Mouse (Mus musculus) hindbrain, embryonic 11.5 days (tissue): ENCODE data around the gene Trappc11. TPM values are rescaled to one million over a fixed set of nuclear protein-coding genes. Genes with fewer than 3 reads are reported as not detected.

Experiments used
- ATAC-seq: fragments of 200-750 bp; cut with Nextera tagmentation; 2 replicates; pipeline ENCODE4 v1.8.0; 2017; ENCODE audit warnings: mild to moderate bottlenecking, moderate TSS enrichment, moderate library complexity; ENCODE audit not compliant: low FRiP score
- DNase-seq: peaks from one replicate; pipeline ENCODE4 v3.0.0-alpha.2; 2015; ENCODE audit warnings: low spot score
- H3K27ac ChIP-seq: fragments of 300-500 bp; sonication (generic); 2 replicates; pipeline ENCODE4 v1.5.1; 2014; ENCODE audit warnings: mild to moderate bottlenecking, low read depth, low read length
- H3K27me3 ChIP-seq: fragments of 300-500 bp; sonication (generic); 2 replicates; pipeline ENCODE4 v1.6.1; 2014; ENCODE audit warnings: mild to moderate bottlenecking, low read length, moderate library complexity, mixed read lengths; ENCODE audit not compliant: control insufficient read depth, insufficient read depth
- H3K36me3 ChIP-seq: fragments of 300-500 bp; sonication (generic); 2 replicates; pipeline ENCODE4 v1.6.1; 2014; ENCODE audit warnings: mild to moderate bottlenecking, low read length, moderate library complexity, mixed read lengths; ENCODE audit not compliant: control insufficient read depth, insufficient read depth
- H3K4me1 ChIP-seq: fragments of 300-500 bp; sonication (generic); replicated peaks from 2 replicates; pipeline ENCODE4 v1.6.1; 2014; ENCODE audit warnings: low read length, mixed read lengths; ENCODE audit not compliant: control insufficient read depth, insufficient read depth
- H3K4me2 ChIP-seq: fragments of 300-500 bp; sonication (generic); replicated peaks from 2 replicates; pipeline ENCODE4 v1.6.1; 2014; ENCODE audit warnings: mild to moderate bottlenecking, low read depth, low read length
- H3K4me3 ChIP-seq: fragments of 300-500 bp; sonication (generic); 2 replicates; pipeline ENCODE4 v1.5.1; 2014; ENCODE audit warnings: low read depth, low read length
- H3K9ac ChIP-seq: fragments of 300-500 bp; sonication (generic); 2 replicates; pipeline ENCODE4 v1.6.1; 2014; ENCODE audit warnings: low read depth, low read length
- H3K9me3 ChIP-seq: fragments of 300-500 bp; sonication (generic); 2 replicates; pipeline ENCODE4 v1.6.1; 2016; ENCODE audit warnings: low read length; ENCODE audit not compliant: control insufficient read depth
- WGBS: fragments of 180-500 bp; shearing (Covaris S2); extraction: QIAGEN DNeasy Blood & Tissue Kit; methylation state at CpG from one replicate; pipeline ENCODE4 v1.1.7; 2014; 5-methylcytosine and 5-hydroxymethylcytosine counted together
- polyA plus RNA-seq: library from polyadenylated mRNA; unstranded; fragments of >200 nt; fragmentation: Nextera tagmentation; extraction: Ambion mirVana; gene quantifications from 2 replicates; pipeline ENCODE4 v1.2.1, GENCODE M21; 2014

Trappc11 gene
- polyA plus RNA-seq, 1 experiment from 2014 or later: 44.5 TPM

- H3K4me2 ChIP-seq: no peak overlapping the region
- no peak overlapping the region for H3K27ac ChIP-seq
- no peak for DNase-seq
- 95% methylated on average over 13 of the region's 13 CpGs for WGBS
- 0 out of 2 replicates have a peak, but pooled peaks cover 8% of the 10 kb centered on the region for H3K36me3 ChIP-seq
- no peaks in the 10 kb centered on the region for H3K4me1 ChIP-seq
- no peak for ATAC-seq
- no peaks in the 10 kb centered on the region for H3K27me3 ChIP-seq
- no peak overlapping the region for H3K4me3 ChIP-seq
- H3K9ac ChIP-seq: no peak overlapping the region
- no peaks in the 10 kb centered on the region for H3K9me3 ChIP-seq
Observed at GRCm38 (mm10) chr8:47502546-47502945, 30.7 kb downstream of the Trappc11 start.

DNA sequence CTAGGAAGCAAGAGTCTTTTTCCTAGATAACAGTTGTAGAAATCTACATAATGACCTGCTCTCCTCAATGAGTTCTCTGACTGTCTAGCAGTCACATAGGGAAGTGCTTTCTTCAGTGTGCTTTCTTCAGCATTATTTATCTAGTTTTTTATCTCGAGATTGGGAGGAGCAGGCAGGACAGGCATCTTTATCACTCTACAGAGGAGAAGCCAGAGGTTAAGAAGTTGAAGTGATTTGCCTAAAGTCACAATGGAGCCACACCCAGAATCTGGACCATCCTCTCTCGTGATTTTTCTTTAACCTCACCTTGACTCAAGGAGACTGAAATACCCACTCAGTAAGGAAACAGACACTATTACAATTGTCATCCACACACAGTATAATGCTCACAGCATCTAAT, 31.3 kb downstream of the Trappc11 start:
- WGBS: 85% methylated on average over 2 of the region's 2 CpGs
- H3K36me3 ChIP-seq: 0 out of 2 replicates have a peak, but pooled peaks cover 8% of the 10 kb centered on the region

GRCm38 (mm10) chr8:47495428-47495827, 37.8 kb downstream of the Trappc11 start:
- no peaks in the 10 kb centered on the region for H3K27me3 ChIP-seq
- no peak overlapping the region for H3K4me2 ChIP-seq
- no peaks in the 10 kb centered on the region for H3K4me1 ChIP-seq
- no peak overlapping the region for H3K4me3 ChIP-seq
- H3K36me3 ChIP-seq: 0 out of 2 replicates have a peak, but pooled peaks cover 3% of the 10 kb centered on the region
- no peak for DNase-seq
- no peak for ATAC-seq
- H3K9me3 ChIP-seq: no peaks in the 10 kb centered on the region
- H3K9ac ChIP-seq: no peak overlapping the region
- 87% methylated on average over 6 of the region's 6 CpGs for WGBS
- H3K27ac ChIP-seq: no peak overlapping the region

More for the DNA sequence above, 31.3 kb downstream of the Trappc11 start:
- no peak for ATAC-seq
- no peak overlapping the region for H3K4me2 ChIP-seq
- no peaks in the 10 kb centered on the region for H3K9me3 ChIP-seq
- DNase-seq: no peak
- no peaks in the 10 kb centered on the region for H3K4me1 ChIP-seq
- H3K9ac ChIP-seq: no peak overlapping the region
- no peak overlapping the region for H3K4me3 ChIP-seq
- H3K27me3 ChIP-seq: no peaks in the 10 kb centered on the region
- no peak overlapping the region for H3K27ac ChIP-seq

DNA sequence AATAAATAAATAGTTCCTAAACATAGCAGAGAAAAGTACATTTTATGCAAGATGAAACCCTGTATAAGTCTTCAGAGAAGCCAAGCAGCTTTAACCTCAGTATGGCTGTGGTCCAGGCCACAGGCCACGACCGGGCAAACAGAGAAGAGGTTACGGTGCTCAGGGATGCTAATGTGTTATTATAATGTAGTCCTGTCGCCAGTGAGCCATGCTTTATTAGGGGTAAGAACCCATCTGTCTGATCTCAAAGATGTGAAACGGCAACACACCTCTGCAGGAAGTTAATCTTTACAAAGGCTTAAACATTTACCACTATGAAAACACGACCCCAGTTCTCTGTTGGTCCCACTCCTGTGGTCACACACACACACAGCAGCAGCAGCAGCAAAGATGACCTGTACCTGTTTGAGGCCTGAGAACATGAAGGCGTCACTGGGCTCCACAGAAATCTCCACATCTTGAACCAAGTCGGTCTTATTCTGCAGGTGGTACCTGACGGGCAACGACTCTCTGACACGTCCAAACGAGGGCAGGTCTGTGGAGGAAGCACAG, 38.6 kb downstream of the Trappc11 start:
- 87% methylated on average over 12 of the region's 12 CpGs for WGBS
- Histone ChIP-seq H3K4me2 (no peak overlapping the region), H3K36me3 (0 out of 2 replicates have a peak, but pooled peaks cover 3% of the 10 kb centered on the region), H3K27ac (no peak overlapping the region), H3K9ac (no peak overlapping the region), H3K27me3 (no peaks in the 10 kb centered on the region), H3K4me1 (no peaks in the 10 kb centered on the region), H3K4me3 (no peak overlapping the region), H3K9me3 (no peaks in the 10 kb centered on the region)
- no peak for DNase-seq
- ATAC-seq: no peak

- no peaks in the 10 kb centered on the region for H3K9me3 ChIP-seq
- no peak overlapping the region for H3K4me3 ChIP-seq
- H3K4me1 ChIP-seq: no peaks in the 10 kb centered on the region
- ATAC-seq: no peak
- H3K4me2 ChIP-seq: no peak overlapping the region
- no peak overlapping the region for H3K27ac ChIP-seq
- 0 out of 2 replicates have a peak, but pooled peaks cover 3% of the 10 kb centered on the region for H3K36me3 ChIP-seq
- WGBS: 94% methylated on average over 12 of the region's 12 CpGs
- no peak for DNase-seq
- no peak overlapping the region for H3K9ac ChIP-seq
- no peaks in the 10 kb centered on the region for H3K27me3 ChIP-seq
Observed at GRCm38 (mm10) chr8:47493106-47493505, 40.2 kb downstream of the Trappc11 start.

GRCm38 (mm10) chr8:47487231-47487630, 46.0 kb downstream of the Trappc11 start:
- H3K36me3 ChIP-seq: no peaks in the 10 kb centered on the region
- 87% methylated on average over 3 of the region's 3 CpGs for WGBS
- H3K4me3 ChIP-seq: no peak overlapping the region
- H3K4me2 ChIP-seq: no peak overlapping the region
- H3K9ac ChIP-seq: no peak overlapping the region
- no peak for ATAC-seq
- H3K27ac ChIP-seq: no peak overlapping the region
- no peaks in the 10 kb centered on the region for H3K9me3 ChIP-seq
- no peak for DNase-seq
- no peaks in the 10 kb centered on the region for H3K27me3 ChIP-seq
- no peaks in the 10 kb centered on the region for H3K4me1 ChIP-seq

- no peak overlapping the region for H3K4me3 ChIP-seq
- H3K27me3 ChIP-seq: no peaks in the 10 kb centered on the region
- H3K9me3 ChIP-seq: no peaks in the 10 kb centered on the region
- no peaks in the 10 kb centered on the region for H3K4me1 ChIP-seq
- ATAC-seq: no peak
- DNase-seq: peak; percentile 11
- H3K9ac ChIP-seq: no peak overlapping the region
- H3K27ac ChIP-seq: no peak overlapping the region
- WGBS: 67% methylated on average over 12 of the region's 12 CpGs
- H3K4me2 ChIP-seq: no peak overlapping the region
- H3K36me3 ChIP-seq: no peaks in the 10 kb centered on the region
Observed at GRCm38 (mm10) chr8:47482354-47483071, 50.8 kb downstream of the Trappc11 start.

- 85% methylated on average over 7 of the region's 7 CpGs for WGBS
- DNase-seq (no peak), ATAC-seq (no peak)
- H3K4me3 ChIP-seq: no peak overlapping the region
- no peaks in the 10 kb centered on the region for H3K27me3 ChIP-seq
- H3K27ac ChIP-seq: no peak overlapping the region
- no peaks in the 10 kb centered on the region for H3K4me1 ChIP-seq
- no peaks in the 10 kb centered on the region for H3K9me3 ChIP-seq
- H3K36me3 ChIP-seq: no peaks in the 10 kb centered on the region
- H3K9ac ChIP-seq: no peak overlapping the region
- H3K4me2 ChIP-seq: no peak overlapping the region
Observed at GRCm38 (mm10) chr8:47480039-47480438, 53.2 kb downstream of the Trappc11 start.

GRCm38 (mm10) chr8:47461650-47462049, 71.6 kb downstream of the Trappc11 start:
- ATAC-seq (no peak), DNase-seq (no peak)
- Histone ChIP-seq H3K4me2 (no peak overlapping the region), H3K36me3 (no peaks in the 10 kb centered on the region), H3K9me3 (peaks cover 3% of the 10 kb centered on the region; the same call in 1 of the 2 replicates), H3K27me3 (no peaks in the 10 kb centered on the region), H3K4me1 (no peaks in the 10 kb centered on the region), H3K27ac (no peak overlapping the region), H3K4me3 (no peak overlapping the region), H3K9ac (no peak overlapping the region)
- 86% methylated on average over 10 of the region's 10 CpGs for WGBS
